Mouse (Mus musculus) heart, postnatal 36 days (tissue): Measurements from ENCODE around the gene Gramd1b. TPM values are rescaled to one million over a fixed set of nuclear protein-coding genes. Genes with fewer than 3 reads are reported as not detected.

Source experiments
- DNase-seq, 2 experiments: peaks; one replicate each; pipeline ENCODE4 v3.0.0; 2021 to 2022
- intact Hi-C: fragments of 180-260 bp; cut with DNase I; formaldehyde crosslinking; loops from one replicate; pipeline ENCODE4 v1.15.1; 2025
- total RNA-seq, 2 experiments: library from RNA; stranded (reverse); gene quantifications; 2 replicates each; pipeline ENCODE4 v1.2.3; 2021

The Gramd1b gene
- total RNA-seq, 2 experiments from 2014 or later, result 19.7 to 20.8 TPM

DNA sequence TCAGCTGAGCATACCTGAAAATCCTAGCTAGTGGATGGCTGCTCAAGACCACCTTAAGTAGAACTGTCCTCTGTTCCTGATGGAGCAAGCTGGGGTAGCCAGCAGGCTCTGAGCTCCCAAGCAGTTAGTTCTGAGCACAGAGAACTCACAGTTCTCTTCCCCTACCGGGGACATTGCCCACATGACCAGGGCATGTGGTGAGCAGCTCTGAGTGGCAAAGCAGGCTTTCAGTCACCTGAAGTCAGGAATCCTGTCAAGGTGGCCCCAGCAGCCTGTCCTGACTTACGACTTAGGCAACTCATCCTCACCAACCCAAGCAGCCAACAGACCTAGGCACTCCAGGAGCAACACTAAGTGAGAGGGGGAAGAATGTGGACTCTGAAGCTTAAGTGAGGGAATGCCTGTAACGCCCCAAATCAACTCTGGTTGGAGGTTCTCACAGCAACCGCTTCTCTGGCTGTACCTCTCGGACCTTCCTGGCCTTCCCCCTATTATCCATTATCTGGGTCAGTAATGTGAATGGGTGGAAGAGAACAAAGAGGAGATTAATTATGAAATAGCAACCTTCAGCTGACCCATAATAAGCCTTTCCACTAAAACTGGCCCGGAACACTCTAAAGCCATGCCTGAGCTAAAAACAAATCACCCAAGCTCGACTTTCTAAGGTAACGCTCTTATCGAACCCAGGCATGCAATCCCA lies 154.3 kb downstream of the Gramd1b start:
- no peak for DNase-seq
- intact Hi-C loops, result no loop called here

DNA sequence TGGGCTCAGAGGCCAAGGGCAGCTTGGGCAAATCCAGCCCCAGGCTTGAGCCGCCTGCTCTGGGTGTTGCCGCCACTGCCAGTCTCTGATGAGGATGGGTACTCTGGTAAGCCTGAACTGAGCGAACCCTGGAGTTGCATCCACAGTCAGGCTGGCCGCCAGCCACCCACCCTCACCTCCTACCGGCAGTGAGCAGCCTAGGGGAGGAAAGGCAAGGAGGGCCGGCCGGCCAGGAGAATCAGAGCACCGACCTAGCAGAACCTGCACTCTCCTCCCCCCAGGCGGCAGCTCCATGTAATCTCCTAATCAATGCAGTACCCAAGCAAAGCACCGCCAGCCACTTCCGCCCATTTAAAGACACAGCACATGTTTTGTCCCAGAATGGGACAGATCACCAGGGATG lies 155.0 kb downstream of the Gramd1b start:
- DNase-seq, result no peak
- intact Hi-C loops, result no loop called here

DNA sequence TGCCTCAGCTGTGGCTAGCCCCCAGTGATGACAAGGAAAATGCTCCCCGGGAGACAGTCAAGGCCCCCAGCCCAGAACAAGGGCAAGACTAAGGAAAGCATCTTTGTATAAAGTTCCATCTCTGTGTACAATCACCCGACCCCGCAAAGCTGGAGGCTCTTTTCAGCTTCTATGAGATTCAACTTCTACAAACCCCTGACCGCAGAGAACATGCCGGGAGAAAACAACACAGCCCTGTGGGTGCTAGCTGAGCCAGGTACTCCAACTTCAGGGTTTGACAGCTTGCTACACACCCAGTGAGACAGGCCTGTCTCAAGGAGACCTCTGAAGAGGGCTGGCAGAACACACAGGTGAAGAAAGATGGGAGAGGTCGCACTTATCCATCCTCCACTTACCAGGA lies 155.7 kb downstream of the Gramd1b start:
- intact Hi-C loops, result no loop called here
- no peak for DNase-seq

DNA sequence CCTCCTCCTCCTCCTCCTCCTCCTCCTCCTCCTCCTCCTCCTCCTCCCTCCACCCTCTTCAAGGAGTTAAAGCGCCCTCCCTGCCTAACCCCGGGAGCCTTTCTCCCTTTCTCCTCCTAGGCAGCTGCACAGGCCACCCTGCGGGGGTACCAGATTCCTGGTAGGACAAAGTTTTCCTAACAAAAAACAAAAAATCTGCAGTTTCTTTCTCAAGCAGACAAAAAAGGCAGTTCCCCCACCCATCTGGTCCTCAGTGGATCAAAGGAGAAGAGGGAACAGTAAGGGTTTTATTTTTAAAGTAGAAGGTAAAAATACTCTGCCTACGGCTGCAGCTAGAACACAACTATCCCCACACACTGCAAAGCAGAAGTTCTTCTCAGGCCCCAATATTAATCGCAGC lies 156.2 kb downstream of the Gramd1b start:
- intact Hi-C loops, result no loop called here
- DNase-seq, result no peak

DNA sequence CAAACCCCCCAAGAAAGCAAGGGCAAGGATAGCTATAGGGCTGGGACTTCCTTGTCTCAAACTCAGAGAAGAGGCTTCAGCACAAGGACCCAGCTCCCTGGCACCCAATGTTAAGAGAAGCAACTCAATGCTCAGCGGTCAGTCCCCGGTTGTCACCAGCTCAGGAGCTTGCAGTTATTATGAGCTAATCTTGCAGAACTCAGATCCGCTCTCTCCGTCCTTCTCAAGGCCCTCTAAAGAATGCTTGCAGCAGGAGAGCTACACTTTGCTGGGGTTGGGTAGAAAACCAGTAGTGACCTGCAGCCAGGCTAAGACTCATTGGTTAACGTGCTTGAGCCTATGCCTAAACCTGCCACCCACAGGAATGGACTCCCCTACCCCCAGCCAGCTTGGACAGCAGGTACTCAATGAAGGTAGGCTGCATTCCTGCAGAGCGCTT lies 156.6 kb downstream of the Gramd1b start:
- DNase-seq, result no peak
- intact Hi-C loops, result no loop called here

DNA sequence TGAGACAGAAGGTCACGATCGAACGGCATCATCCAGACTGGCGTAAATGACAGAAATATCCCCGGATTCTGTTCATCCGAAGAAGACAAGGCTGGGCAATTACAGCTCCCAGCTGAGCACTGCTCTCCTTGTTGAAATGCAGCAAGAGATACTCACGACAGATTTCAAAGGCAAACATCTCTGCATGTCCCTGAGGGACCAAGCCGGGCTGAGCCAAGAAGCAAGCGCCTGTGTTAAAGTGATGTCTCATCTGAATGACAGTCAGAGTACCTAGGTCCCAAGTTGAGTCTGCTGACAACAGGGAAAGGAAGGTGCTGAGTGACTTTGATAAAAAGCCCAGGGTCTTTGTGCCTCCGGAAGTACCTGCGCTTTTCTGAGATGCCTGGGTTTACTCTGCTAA lies 157.1 kb downstream of the Gramd1b start:
- intact Hi-C loops, result no loop called here
- no peak for DNase-seq

DNA sequence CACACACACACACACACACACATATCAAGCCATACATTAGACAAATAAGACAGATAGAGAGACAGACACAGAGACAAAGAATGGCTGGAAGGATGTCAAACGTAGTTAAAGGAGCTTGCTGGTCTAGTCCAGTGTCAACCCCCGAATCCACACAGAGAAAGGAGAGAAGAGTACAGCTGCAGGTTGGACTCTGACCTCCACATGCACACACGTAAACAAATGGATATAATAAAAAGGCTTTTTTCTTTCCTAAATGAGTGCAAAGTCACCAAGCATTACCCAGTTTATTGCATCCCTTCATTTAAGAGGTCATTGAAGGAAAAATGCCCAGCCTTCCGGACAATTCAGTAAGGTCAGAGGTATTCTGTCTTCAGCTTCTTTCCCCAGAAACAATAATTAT lies 161.0 kb downstream of the Gramd1b start:
- intact Hi-C loops, result no loop called here

DNA sequence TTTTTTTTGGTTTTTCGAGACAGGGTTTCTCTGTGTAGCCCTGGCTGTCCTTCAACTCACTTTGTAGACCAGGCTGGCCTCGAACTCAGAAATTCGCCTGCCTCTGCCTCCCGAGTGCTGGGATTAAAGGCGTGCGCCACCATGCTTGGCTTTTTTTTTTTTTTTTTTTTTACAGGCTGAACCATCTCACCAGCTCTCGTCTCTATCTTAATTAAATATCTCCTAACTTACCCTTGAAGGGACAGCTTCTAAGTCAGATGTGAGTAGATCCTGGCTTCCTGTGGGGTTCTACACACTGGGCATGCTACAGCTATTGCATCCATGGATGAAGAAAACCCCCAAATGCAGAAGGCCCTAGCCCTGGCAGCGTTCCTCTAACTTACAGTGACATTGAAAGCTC lies 164.4 kb downstream of the Gramd1b start:
- no peak for DNase-seq
- intact Hi-C loops, result no loop called here

More for the DNA sequence above, 161.0 kb downstream of the Gramd1b start:
- no peak for DNase-seq

DNA sequence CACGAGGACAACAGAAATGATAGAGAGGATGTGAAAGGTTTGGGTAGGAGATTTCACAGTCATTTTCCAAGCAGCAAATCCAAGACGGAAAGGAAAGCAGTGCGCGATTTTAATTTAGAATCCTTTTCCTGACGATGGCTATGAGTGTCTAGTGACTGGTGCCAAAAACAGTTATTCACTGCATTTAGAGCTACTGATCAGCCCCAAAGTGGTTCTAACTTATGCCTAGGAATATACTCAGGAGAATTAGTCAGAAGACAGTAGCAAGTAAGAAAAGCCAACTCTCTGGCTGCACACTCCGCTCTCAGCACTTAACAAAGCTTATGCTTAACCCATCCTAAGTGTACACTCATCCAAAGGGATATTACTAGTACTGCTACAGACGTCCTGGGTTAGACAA lies 166.9 kb downstream of the Gramd1b start:
- intact Hi-C loops, result no loop called here
- DNase-seq, result no peak

DNA sequence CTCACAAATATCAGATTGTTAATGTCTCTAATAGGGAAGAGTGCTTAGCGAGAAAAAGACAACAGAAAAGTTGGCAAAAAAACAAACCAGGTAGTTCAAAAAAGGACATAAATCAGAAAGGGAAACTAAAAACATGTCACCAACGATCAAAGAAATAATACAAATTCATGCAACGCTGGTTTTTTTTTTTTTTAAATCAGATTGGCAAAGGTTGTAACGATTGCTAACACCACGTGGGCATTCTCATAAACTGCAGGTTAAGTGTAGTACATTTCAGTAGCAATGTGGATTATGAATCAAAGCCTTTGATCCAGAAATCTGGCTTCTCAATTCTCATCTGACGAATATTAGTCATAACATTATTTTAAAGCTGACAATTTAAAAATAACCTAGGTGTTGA lies 169.2 kb downstream of the Gramd1b start:
- no peak for DNase-seq
- intact Hi-C loops, result no loop called here

DNA sequence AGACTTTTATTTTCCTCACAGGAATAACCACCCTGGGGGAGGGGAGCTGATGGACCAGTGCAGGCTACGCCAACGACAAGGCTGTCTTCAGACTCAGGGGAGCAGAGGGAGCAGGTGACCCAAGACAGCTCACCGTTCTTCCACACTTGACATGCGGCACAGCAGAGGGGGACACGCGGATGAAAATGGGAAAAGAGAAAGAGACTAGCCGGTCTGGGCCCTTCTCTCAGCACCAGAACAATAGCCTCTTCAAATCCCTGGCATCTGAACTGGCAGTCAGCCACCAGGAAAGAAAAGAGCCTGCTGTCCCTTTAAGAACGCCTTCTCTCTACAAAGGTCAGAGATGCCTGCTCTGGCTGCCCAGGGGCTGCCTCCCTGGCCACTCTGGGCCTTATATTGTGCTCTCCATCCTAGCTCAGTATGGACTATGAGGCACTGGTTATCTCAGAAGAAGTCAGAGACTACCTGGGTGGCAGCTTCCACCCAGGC lies 172.7 kb downstream of the Gramd1b start:
- intact Hi-C loops, result no loop called here
- DNase-seq, result no peak

DNA sequence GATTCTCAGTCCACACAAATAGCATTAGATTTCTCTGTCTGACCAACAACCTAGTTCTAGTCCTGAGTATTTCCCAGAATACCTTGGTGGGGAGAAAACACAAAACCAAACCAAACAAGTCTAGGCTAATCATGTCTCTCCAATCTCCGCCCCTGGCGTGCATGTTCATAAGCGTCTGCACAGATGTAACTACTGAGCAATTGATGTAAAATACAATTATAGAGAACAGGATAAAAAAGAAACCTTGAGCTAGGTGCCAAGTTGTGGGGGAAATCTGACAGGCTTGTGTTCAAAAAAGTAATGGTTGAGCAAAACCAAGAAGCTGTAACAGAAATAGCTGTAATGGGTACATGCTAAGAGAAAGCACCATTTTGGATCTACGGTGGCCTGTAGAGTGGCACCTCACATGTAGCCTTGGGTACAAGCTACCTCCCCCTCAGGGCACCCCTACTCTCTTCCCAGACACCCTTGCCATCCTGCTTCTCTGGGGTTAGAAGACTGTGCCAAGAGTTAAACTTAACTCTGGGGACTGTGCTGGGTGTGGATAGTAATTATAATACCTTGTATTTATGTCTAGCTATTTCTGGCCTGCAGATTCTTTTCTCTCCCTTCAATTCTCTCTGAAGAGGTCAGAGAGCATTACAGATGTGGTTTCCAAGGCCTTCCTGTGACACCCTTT lies 174.3 kb downstream of the Gramd1b start:
- intact Hi-C loops, result no loop called here
- DNase-seq, result no peak

DNA sequence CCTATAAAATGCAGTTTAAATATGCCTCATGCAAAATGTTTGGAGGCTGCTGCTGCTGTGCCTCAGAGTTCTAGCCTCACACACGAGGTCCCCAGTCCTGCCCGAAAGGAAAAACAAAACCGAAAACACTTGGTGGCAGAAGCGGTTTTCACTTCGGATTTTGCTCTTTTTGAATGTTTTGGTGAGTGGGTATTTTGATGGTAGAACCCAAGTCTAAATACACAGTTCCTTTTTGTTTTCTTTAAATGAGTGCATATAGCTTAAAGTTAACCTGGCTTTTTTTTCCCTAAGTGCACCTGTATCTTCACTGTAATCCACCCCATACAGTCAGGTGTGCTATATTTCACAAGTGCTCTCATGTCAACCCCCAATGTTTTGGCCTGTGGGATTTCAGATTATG lies 174.8 kb downstream of the Gramd1b start:
- DNase-seq, result no peak

DNA sequence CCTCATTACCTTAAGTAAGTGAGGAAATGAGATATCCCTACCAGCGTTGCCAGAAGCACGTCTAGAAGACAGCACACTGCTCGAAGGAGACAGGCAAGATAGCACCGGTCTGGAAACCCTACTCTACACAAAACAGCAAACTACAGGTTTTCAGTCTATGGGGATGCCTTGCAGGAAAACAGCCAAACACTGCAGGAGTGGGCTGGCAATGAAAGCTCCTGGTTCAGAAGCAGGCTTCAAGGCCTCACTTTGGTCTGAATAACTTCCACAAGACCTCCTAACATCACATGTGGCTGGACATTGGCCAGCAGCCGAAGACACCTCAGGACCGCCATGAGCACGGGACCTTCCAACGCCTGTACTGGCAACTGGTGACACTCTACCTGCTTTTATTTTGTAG lies 175.8 kb downstream of the Gramd1b start:
- intact Hi-C loops, result no loop called here
- DNase-seq, result no peak

More for the DNA sequence above, 174.8 kb downstream of the Gramd1b start:
- intact Hi-C loops, result no loop called here

DNA sequence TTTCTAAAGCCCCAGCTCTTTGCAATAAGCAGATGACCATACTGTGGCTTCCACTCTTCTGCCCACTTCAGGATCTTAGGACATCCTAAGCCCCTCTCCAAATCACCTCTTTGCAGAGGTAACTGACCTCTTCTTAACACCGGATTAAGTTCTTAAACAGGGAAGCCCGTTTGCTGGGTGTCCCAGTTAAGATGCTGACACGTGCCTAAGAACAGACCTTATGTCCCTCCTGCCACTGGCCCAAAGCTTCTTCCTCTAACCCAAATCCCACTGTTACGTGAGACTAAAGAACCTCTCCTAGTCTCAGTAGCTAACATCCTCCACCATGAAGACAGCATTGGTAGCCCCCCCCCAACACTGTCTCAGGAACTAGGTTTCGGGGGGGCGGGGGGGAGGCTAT lies 177.6 kb downstream of the Gramd1b start:
- DNase-seq, result no peak
- intact Hi-C loops, result no loop called here

DNA sequence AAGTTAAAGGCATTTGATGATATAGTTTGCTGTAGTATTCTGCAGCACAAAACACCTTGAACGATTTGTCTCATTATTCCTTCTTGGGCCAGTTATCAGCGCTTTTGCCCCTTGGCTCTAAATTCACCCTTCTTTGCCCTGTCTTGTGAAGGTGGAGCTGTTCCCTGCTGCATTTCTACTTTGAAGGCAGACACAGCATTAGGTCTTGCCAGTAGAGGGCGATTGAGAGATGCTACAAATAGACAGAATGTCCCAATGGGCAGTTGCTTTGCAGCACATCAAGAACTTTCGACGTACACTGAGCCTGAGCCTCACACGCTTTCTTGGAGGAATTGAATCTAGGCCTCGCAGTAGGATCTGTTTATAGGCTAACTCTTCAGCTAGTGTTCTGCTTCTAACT lies 180.5 kb downstream of the Gramd1b start:
- DNase-seq, result no peak
- intact Hi-C loops, result no loop called here

DNA sequence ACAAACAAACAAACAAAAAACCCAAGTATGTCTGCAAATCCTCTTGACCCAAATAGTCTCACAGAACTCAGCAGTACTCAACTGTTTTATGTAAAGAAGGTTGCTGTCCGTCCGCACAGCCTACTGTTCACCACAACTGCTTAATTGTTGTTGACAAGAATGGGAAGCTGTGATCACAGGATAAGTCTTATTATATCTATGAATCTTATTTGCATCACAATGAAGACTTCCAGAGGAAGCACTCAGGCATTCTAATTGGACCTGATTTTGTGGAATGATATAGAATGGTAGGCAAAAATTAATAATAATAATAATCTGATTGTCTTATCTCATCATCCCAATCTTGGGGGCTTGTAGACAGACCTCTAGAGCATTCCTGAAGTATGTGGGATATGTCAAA lies 181.1 kb downstream of the Gramd1b start:
- DNase-seq, result no peak
- intact Hi-C loops, result no loop called here

DNA sequence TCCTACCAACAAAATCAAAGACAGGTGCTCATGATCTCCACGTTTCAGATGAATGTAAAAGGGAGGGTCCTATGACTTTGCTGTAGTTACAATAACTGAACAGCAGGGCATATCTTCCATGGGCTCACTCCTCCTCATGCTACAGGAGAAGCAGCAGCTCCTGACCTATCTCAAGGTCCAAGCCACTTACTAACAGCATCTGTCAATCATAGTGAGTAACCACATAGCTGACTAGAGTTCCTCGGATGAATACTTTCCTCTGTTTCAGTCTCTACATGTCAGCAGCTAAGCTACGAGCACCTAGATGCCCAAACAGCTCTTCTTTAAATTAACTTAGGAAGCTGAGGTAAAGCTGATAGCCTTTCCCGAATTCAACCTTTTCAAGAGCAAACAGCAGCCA lies 181.6 kb downstream of the Gramd1b start:
- intact Hi-C loops, result no loop called here
- DNase-seq, result no peak

DNA sequence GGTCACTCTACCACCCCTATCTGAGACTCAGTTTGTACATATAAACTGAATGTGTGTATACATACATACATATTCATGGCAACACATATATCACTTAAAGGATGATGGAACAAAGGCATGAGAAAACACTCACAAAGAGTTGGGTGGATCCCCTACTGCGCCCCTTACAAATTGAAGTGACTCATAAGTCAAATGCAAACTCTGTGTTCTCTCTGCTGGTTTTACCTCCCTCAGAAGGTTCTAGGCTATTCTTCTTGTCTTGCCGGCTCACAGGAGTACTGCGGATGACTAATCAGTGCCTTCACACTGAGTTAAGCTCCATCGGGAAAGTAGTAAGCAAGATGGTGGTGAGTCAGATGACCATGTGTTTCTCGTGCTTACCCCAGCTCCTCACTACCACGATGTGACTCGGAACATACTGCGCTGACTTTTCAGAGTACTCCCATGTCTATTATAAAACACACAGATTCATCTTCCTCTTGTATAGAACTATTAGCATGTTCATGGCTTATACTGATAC lies 182.4 kb downstream of the Gramd1b start:
- intact Hi-C loops, result no loop called here
- DNase-seq, result no peak

DNA sequence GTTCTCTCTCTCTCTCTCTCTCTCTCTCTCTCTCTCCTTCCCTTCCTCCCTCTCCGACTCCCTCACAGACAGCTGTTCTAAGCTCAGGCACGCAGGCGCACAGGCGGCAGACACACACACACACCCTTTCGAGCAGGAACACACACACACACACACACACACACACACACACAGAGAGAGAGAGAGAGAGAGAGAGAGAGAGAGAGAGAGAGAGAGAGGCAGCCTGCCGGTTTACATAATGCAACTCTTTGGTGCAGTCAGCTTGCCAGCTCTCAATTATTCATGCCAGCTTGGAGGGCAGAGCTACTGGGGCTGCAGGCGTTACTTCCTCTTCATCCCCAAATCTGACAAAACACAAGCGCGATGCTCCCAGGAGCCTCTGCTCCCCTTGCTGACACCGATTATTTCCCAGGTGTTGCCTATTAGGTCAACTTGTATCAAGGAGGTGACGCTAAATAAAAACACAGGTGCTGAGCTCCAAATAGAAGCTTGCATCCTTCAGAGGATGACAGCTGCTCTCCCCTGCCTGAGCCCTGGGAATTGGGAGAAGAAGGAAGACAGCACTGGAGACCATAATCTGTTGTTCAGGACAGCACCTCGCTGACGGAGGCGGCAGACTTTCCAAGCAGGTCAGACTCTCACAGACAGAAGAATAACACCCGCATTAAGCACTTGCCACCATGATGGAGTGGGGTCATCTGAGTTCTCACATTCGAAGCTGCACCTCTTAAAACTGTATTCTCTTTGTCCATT lies 184.8 kb downstream of the Gramd1b start:
- intact Hi-C loops, result no loop called here
- DNase-seq, result peak in 1 of 2 experiments; percentile 34

DNA sequence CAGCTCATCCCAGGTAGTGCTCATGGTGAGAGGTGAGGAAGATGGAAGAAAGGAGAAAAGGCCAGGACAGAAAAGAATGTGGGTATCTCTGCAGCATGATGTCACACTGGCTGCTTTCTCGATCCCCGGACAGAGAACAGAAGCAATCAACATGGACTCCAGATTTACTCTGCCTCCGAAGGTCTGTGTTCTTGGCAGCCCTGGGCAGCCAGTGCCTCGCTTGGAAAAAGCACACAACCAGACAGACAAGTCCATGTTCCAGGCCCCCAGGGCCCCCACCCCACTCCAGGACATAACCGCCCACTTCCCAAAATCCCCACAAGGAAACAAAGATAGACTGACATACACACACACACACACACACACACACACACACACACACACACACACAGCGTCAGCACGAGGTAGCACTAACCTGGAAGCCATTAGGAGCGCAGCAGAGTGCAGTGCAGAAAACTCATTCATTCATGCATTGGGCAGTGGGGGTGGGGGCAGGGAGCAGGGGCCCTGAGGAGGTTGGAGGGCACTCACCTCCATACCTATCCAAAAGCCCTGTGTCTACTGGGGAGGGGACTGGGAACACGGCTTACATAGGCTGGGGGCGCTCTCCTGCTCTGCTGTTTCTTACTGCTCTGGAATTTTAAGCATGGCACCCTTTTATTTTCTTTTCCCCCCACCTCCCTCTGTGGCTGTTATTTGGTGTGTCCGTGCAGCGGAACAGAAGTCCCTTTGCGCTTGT lies 185.5 kb downstream of the Gramd1b start:
- no peak for DNase-seq
- intact Hi-C loops, result no loop called here
